Mouse (Mus musculus) liver, adult (tissue): Measurements from ENCODE around the gene Mipol1.

Source experiments
- GATA4 ChIP-seq: IDR thresholded peaks from 2 replicates; pipeline ENCODE4 v1.6.1; 2014; ENCODE audit warnings: mild to moderate bottlenecking, low read length; ENCODE audit not compliant: insufficient replicate concordance

Gene Mipol1

GRCm38 (mm10) chr12:57362732-57363131 is 132.5 kb downstream of the Mipol1 start:
- no peak for TF ChIP-seq GATA4

- no peak for TF ChIP-seq GATA4
Observed at GRCm38 (mm10) chr12:57364027-57364426, 133.8 kb downstream of the Mipol1 start.

- TF ChIP-seq GATA4: no peak
Observed at GRCm38 (mm10) chr12:57371790-57372547, 141.7 kb downstream of the Mipol1 start.

GRCm38 (mm10) chr12:57382797-57383196 is 152.6 kb downstream of the Mipol1 start:
- TF ChIP-seq GATA4: no peak

- no peak for TF ChIP-seq GATA4
Observed at GRCm38 (mm10) chr12:57387588-57388292, 157.5 kb downstream of the Mipol1 start.

GRCm38 (mm10) chr12:57399547-57399946 is 169.3 kb downstream of the Mipol1 start:
- TF ChIP-seq GATA4: no peak

GRCm38 (mm10) chr12:57400186-57400585 is 170.0 kb downstream of the Mipol1 start:
- TF ChIP-seq GATA4: no peak

GRCm38 (mm10) chr12:57401126-57401525 is 170.9 kb downstream of the Mipol1 start:
- TF ChIP-seq GATA4: no peak

GRCm38 (mm10) chr12:57402360-57402759 is 172.1 kb downstream of the Mipol1 start:
- no peak for TF ChIP-seq GATA4

- no peak for TF ChIP-seq GATA4
Observed at GRCm38 (mm10) chr12:57409976-57410375, 179.7 kb downstream of the Mipol1 start.

- TF ChIP-seq GATA4: no peak
Observed at GRCm38 (mm10) chr12:57413833-57414232, 183.6 kb downstream of the Mipol1 start.

GRCm38 (mm10) chr12:57424902-57425301 is 194.7 kb downstream of the Mipol1 start:
- no peak for TF ChIP-seq GATA4

- TF ChIP-seq GATA4: peak; percentile 62; the same call in 1 of the 2 replicates
Observed at GRCm38 (mm10) chr12:57428243-57428642, 198.0 kb downstream of the Mipol1 start.

- TF ChIP-seq GATA4: no peak
Observed at GRCm38 (mm10) chr12:57428767-57429166, 198.5 kb downstream of the Mipol1 start.

GRCm38 (mm10) chr12:57444281-57444903 is 214.2 kb downstream of the Mipol1 start:
- peak; percentile 59 for TF ChIP-seq GATA4

- TF ChIP-seq GATA4: peak; percentile 90
Observed at GRCm38 (mm10) chr12:57447331-57447730, 217.1 kb downstream of the Mipol1 start.

- TF ChIP-seq GATA4: peak; percentile 26; the same call in 1 of the 2 replicates
Observed at GRCm38 (mm10) chr12:57449299-57449698, 219.1 kb downstream of the Mipol1 start.
